Mouse (Mus musculus): ENCODE results near the gene Rassf9. TPM values are rescaled to one million over a fixed set of nuclear protein-coding genes. Genes with fewer than 3 reads are reported as not detected.

Gene Rassf9
- not detected in 2 replicates for total RNA-seq (2014; fragmentation: Nextera tagmentation)
- 0.11 and 0.23 TPM in 2 replicates for total RNA-seq (2017)
- not detected in 2 replicates for polyA plus RNA-seq (2012)

DNA sequence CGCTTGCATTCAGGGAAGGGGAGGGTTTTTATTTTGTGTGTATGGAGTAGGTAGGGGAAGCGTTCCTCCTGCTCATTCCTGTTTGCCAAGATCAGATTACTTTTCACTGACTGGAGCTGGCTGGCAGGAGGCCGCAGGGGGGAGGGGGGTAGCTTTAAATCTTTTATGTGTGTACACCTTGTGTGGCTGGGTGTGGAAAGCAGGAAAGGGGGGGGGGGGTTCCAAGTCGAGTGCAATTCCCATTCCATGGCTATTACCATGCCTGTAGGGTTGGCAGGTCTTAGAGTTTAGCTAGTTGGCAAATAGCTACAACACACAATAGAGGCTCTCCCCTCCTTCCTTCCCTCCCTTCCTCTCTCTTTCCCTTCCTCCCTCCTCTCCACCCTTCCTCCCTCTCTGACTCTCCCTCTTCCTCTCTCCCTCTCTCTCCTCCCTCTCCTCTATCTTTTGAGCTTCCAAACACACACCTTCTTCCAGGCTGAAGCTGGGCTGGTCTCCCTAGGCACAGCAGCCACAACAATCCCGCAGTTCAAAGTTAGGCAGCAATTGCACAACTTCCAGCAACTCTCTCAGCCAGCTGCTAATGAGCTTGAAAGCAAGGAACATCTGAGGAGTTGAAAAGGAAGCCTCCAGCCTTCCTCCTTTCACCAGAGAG lies at the start of gene Rassf9:
TSS of gene Rassf9 (plus strand) at position 416 of the 655 bp plus-strand sequence.
- Histone ChIP-seq H3K4me1 (ENCODE audit: insufficient read depth, low read depth, low read length) (no peaks in the 10 kb centered on the region), H3K4me3 (ENCODE audit: low read depth, low read length) (no peak within 1 kb of the TSS), H3K27me3 (ENCODE audit: insufficient read depth, low read length) (no peaks in the 10 kb centered on the region), H3K36me3 (replicated peaks) (no peaks in the 10 kb centered on the region), H3K9me3 (replicated peaks) (peaks cover 7% of the 10 kb centered on the region)
- DNase-seq (ENCODE audit: low spot score) (no peak), ATAC-seq (ENCODE audit: extremely low read depth, insufficient number of reproducible peaks, low FRiP score, poor library complexity, severe bottlenecking) (no peak)
- no peak for TF ChIP-seq GATA1 (IDR thresholded peaks at IDR 0.05; ENCODE audit: borderline replicate concordance, low read length)
- TF ChIP-seq POLR2AphosphoS5 (IDR thresholded peaks at IDR 0.05; ENCODE audit: insufficient replicate concordance, low read depth, low read length): no peak
- no peak for TF ChIP-seq GATA2 (IDR thresholded peaks at IDR 0.05; ENCODE audit: borderline replicate concordance, low read depth, low read length)
- no peak for TF ChIP-seq TAL1 (conservative IDR thresholded peaks at IDR 0.05; ENCODE audit: low read depth, low read length)
- no peak for TF ChIP-seq CTCF (IDR thresholded peaks at IDR 0.05; ENCODE audit: low read depth, low read length)

GRCm38 (mm10) chr10:102469412-102469811 lies 42.6 kb upstream of the Rassf9 start:
- Histone ChIP-seq H3K4me3 (ENCODE audit: low read depth, low read length) (no peak overlapping the region), H3K27me3 (ENCODE audit: insufficient read depth, low read length) (no peaks in the 10 kb centered on the region), H3K36me3 (replicated peaks) (no peaks in the 10 kb centered on the region), H3K4me1 (ENCODE audit: insufficient read depth, low read depth, low read length) (no peaks in the 10 kb centered on the region), H3K9me3 (replicated peaks) (no peaks in the 10 kb centered on the region)
- TF ChIP-seq POLR2AphosphoS5 (IDR thresholded peaks at IDR 0.05; ENCODE audit: insufficient replicate concordance, low read depth, low read length) (no peak), GATA1 (IDR thresholded peaks at IDR 0.05; ENCODE audit: borderline replicate concordance, low read length) (no peak), CTCF (IDR thresholded peaks at IDR 0.05; ENCODE audit: low read depth, low read length) (no peak), GATA2 (IDR thresholded peaks at IDR 0.05; ENCODE audit: borderline replicate concordance, low read depth, low read length) (no peak)
- ATAC-seq (ENCODE audit: extremely low read depth, insufficient number of reproducible peaks, low FRiP score, poor library complexity, severe bottlenecking) (no peak), DNase-seq (ENCODE audit: low spot score) (no peak)

GRCm38 (mm10) chr10:102490386-102490785 lies 21.6 kb upstream of the Rassf9 start, which contains the start of gene Nts:
Nts (minus strand) TSS chr10:102490486.
- Histone ChIP-seq H3K9me3 (replicated peaks) (peaks cover 4% of the 10 kb centered on the region; the same call in 1 of the 2 replicates), H3K4me1 (ENCODE audit: insufficient read depth, low read depth, low read length) (no peaks in the 10 kb centered on the region), H3K4me3 (ENCODE audit: low read depth, low read length) (no peak within 1 kb of the TSS), H3K27me3 (ENCODE audit: insufficient read depth, low read length) (no peaks in the 10 kb centered on the region), H3K36me3 (replicated peaks) (no peaks in the 10 kb centered on the region)
- DNase-seq (ENCODE audit: low spot score): no peak
- ATAC-seq (ENCODE audit: extremely low read depth, insufficient number of reproducible peaks, low FRiP score, poor library complexity, severe bottlenecking): no peak
- no peak for TF ChIP-seq CTCF (IDR thresholded peaks at IDR 0.05; ENCODE audit: low read depth, low read length)
- TF ChIP-seq POLR2AphosphoS5 (IDR thresholded peaks at IDR 0.05; ENCODE audit: insufficient replicate concordance, low read depth, low read length): no peak
- no peak for TF ChIP-seq TAL1 (conservative IDR thresholded peaks at IDR 0.05; ENCODE audit: low read depth, low read length)
- no peak for TF ChIP-seq GATA2 (IDR thresholded peaks at IDR 0.05; ENCODE audit: borderline replicate concordance, low read depth, low read length)
- no peak for TF ChIP-seq GATA1 (IDR thresholded peaks at IDR 0.05; ENCODE audit: borderline replicate concordance, low read length)

DNA sequence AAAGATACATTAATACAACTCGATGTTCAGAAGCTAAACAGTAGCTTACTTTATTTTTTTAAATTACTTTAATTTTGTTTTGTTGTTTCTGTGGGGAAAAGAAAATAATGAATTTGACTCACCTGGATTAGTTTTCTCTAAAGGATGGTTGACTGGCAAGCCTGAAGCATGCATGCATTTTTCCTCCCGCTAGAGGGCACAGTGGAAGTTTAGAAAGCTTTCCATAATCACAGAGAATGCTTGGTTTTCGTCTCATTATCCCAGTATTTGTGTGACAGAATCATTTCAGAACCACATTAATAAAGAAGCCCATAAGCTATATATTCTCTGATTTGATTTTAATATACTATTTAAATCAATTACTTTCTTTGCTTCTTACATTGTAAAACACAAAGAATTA lies 20.2 kb upstream of the Rassf9 start:
- Histone ChIP-seq H3K27me3 (ENCODE audit: insufficient read depth, low read length) (no peaks in the 10 kb centered on the region), H3K4me1 (ENCODE audit: insufficient read depth, low read depth, low read length) (no peaks in the 10 kb centered on the region), H3K9me3 (replicated peaks) (peaks cover 4% of the 10 kb centered on the region; the same call in 1 of the 2 replicates), H3K4me3 (ENCODE audit: low read depth, low read length) (no peak overlapping the region), H3K36me3 (replicated peaks) (no peaks in the 10 kb centered on the region)
- TF ChIP-seq POLR2AphosphoS5 (IDR thresholded peaks at IDR 0.05; ENCODE audit: insufficient replicate concordance, low read depth, low read length) (no peak), CTCF (IDR thresholded peaks at IDR 0.05; ENCODE audit: low read depth, low read length) (no peak), GATA2 (IDR thresholded peaks at IDR 0.05; ENCODE audit: borderline replicate concordance, low read depth, low read length) (no peak), GATA1 (IDR thresholded peaks at IDR 0.05; ENCODE audit: borderline replicate concordance, low read length) (no peak), TAL1 (conservative IDR thresholded peaks at IDR 0.05; ENCODE audit: low read depth, low read length) (no peak)
- DNase-seq (ENCODE audit: low spot score): no peak
- ATAC-seq (ENCODE audit: extremely low read depth, insufficient number of reproducible peaks, low FRiP score, poor library complexity, severe bottlenecking): no peak

- H3K27me3 ChIP-seq (ENCODE audit: insufficient read depth, low read length): no peaks in the 10 kb centered on the region
- H3K36me3 ChIP-seq (replicated peaks): no peaks in the 10 kb centered on the region
- DNase-seq (ENCODE audit: low spot score) (no peak), ATAC-seq (ENCODE audit: extremely low read depth, insufficient number of reproducible peaks, low FRiP score, poor library complexity, severe bottlenecking) (no peak)
- H3K4me1 ChIP-seq (ENCODE audit: insufficient read depth, low read depth, low read length): no peaks in the 10 kb centered on the region
- H3K4me3 ChIP-seq (ENCODE audit: low read depth, low read length): no peak overlapping the region
- H3K9me3 ChIP-seq (replicated peaks): no peaks in the 10 kb centered on the region
- TF ChIP-seq POLR2AphosphoS5 (IDR thresholded peaks at IDR 0.05; ENCODE audit: insufficient replicate concordance, low read depth, low read length) (no peak), TAL1 (conservative IDR thresholded peaks at IDR 0.05; ENCODE audit: low read depth, low read length) (no peak), GATA1 (IDR thresholded peaks at IDR 0.05; ENCODE audit: borderline replicate concordance, low read length) (no peak), GATA2 (IDR thresholded peaks at IDR 0.05; ENCODE audit: borderline replicate concordance, low read depth, low read length) (no peak), CTCF (IDR thresholded peaks at IDR 0.05; ENCODE audit: low read depth, low read length) (no peak)
Observed at GRCm38 (mm10) chr10:102498754-102499153, 13.3 kb upstream of the Rassf9 start.

- Histone ChIP-seq H3K4me1 (ENCODE audit: insufficient read depth, low read depth, low read length) (no peaks in the 10 kb centered on the region), H3K36me3 (replicated peaks) (no peaks in the 10 kb centered on the region), H3K27me3 (ENCODE audit: insufficient read depth, low read length) (no peaks in the 10 kb centered on the region), H3K4me3 (ENCODE audit: low read depth, low read length) (no peak overlapping the region), H3K9me3 (replicated peaks) (peaks cover 7% of the 10 kb centered on the region)
- TF ChIP-seq POLR2AphosphoS5 (IDR thresholded peaks at IDR 0.05; ENCODE audit: insufficient replicate concordance, low read depth, low read length): no peak
- no peak for TF ChIP-seq TAL1 (conservative IDR thresholded peaks at IDR 0.05; ENCODE audit: low read depth, low read length)
- no peak for TF ChIP-seq CTCF (IDR thresholded peaks at IDR 0.05; ENCODE audit: low read depth, low read length)
- TF ChIP-seq GATA1 (IDR thresholded peaks at IDR 0.05; ENCODE audit: borderline replicate concordance, low read length): no peak
- TF ChIP-seq GATA2 (IDR thresholded peaks at IDR 0.05; ENCODE audit: borderline replicate concordance, low read depth, low read length): no peak
- no peak for DNase-seq (ENCODE audit: low spot score)
- no peak for ATAC-seq (ENCODE audit: extremely low read depth, insufficient number of reproducible peaks, low FRiP score, poor library complexity, severe bottlenecking)
Observed at GRCm38 (mm10) chr10:102507386-102507785, 4.6 kb upstream of the Rassf9 start.

Measured in G1E (cell line).